Mouse (Mus musculus): ENCODE measurements around the gene T2. TPM values are rescaled to one million over a fixed set of nuclear protein-coding genes. Genes with fewer than 3 reads are reported as not detected.
"Not testable (repeated sequence)": the region's sequence is repeated elsewhere in the genome, so short reads cannot be mapped to it uniquely, and the experiment has no call there.

Gene T2
- total RNA-seq (2021) = not detected in 2 replicates
- long read RNA-seq, experiment 1 = 0 reads
- long read RNA-seq, experiment 2 = 0 reads

DNA sequence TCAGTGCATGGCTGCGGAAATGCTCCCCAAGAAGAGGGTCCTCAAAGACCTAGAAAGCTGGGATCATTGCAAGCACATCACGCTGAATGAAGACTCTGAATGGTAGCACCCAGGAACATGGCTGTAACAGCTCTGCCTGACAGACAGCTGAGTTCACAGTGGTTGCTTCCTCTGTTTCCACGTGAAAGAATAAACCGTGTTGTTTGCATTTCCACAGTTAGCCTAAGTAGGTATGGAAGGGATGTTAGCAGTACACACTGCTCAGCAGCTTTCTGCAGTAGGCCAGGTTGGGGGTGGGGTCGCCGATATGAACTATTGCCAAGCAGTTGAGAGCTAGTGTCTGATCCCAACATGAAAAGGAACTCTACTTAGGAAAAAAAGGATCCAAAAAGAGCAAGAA, at the start of gene T2:
Gene T2 (plus strand): TSS at position 301 of the 400 bp plus-strand sequence.
- DNase-seq = no peak

DNA sequence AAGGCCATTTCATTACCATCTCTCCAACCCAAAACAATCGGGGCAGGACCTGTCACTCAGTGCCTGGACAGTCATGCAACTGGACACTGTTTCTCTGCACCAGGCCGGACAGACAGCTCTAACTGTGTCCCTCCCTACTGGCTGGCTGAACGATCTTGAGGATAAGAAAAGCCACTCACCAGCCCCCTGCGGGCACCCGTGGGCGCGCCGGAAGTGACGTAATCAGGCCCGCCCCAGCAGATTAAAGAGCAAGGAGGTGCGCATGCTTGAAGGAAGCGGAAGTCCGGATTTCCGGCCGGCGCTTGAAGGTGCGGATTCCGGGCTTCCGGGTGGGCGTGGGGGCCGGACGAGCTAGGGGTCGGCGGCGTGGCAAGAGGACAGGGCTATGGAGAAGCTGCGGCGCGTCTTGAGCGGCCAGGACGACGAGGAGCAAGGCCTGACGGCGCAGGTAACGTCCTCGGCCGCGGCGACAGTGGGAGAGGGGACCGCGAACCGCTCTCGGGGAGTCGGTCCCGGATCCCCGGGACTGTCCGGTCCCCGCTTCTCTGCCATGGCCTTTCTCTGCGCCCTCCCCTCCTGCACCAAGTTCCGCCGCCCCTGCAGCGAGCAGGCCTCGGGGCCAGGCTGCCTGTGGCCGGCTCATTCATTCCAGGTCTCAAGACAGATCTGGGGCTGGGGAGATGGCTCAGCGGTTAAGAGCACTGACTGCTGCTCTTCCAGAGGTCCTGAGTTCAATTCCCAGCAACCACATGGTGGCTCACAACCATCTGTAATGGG, 44.8 kb upstream of the T2 start, which contains the start of gene Sft2d1:
Gene Sft2d1 (plus strand): TSS at position 265 of the 777 bp plus-strand sequence.
- peak; percentile 98 for DNase-seq

DNA sequence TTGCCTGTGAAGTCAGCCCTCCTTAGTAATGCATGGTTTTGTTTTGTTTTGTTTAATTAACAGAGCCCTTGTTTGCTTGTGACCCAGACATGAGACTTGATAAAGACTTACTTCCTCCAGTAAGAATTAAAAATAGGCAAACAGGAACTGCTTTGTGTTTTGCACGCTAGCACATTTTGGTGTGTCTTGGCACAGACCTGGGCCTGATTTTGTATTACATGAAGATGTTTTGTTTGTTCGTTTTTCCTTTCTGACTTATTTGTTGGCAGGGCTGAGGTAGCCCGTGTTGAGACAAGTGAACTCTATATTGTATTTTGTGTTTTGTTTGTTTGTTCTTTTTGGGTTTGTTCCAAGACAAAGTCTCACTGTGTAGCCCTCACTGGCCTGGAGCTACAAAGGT, 44.0 kb upstream of the T2 start:
- no peak for DNase-seq

DNA sequence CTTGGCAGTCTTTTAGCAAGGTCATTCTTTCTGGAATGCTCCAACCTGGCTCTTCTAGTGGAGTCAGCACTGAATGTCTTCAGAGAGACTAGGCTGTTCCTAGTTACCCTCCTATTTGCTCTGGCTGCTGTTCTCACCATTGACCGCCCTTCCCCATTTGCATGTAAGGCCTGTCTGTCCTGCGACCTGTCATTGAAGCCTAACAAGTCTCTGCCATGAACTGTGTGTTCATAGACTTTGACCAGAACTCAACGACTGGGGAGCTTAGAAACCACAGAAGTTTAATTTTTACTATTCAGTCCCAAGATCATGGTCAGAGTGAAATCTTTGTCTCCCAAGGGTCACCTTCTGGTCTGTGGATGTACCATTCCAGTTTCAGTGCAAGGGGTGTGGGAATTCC, 41.8 kb upstream of the T2 start:
- no peak for DNase-seq

DNA sequence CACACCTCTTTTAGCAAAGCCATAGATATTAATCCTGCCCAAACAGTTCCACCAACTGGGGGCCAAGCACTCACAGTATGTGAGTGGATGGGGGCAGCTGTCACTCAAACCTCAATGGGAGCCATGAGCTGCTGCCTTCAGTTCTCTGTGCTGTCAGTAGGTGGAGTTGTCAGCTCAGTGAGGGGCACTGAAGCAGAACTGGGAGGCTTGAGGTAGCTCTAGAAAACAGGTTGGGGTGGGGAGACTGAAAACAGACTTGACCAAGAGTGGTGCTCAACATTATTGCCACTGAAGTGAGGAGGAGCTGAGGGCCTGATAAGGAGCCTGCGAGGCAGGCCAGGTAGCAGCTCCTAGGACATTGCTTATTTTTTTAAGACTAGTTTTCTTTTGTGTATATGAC, 39.5 kb upstream of the T2 start:
- DNase-seq = no peak

- DNase-seq = not testable (repeated sequence)
Observed at GRCm38 (mm10) chr17:8326877-8327276, 28.9 kb upstream of the T2 start.

- DNase-seq = no peak
Observed at GRCm38 (mm10) chr17:8328511-8329174, 27.1 kb upstream of the T2 start.

DNA sequence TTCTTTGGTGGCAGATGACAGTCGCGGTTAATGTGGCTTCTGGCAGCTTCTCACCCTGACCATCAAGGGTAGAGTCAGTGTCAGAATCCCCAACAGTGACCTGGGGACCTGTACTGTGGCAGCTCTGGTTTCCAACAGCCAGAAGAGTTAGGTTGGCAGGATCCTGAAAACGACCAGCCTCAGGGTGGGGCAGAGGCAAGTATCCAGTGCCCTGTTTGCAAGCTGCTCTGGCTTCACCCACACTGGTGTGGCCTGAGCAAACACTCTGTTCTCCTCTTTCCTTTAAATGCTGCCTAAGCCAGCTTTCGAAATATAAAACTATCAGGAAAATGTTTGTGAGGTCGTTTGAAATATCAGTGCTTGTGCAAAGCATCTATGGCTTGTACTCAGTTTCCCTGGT, 25.2 kb upstream of the T2 start:
- DNase-seq = no peak

DNA sequence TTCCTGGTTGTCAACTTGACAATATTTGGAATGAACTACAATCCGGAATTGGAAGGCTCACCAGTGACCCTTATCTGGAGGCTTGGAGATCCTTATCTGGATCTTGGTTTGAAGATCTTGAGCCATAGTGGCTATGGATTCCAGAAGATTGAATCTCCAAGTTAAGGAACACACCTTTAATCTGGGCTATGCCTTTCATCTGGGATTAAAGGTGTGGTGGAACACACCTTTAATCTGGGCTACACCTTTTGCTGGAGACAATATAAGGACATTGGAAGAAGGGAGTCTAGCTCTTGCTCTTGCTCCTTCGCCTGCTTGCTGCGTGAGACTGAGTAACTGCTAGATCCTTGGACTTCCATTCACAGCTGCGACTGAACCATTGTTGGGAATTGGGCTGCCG, 18.6 kb upstream of the T2 start, which contains the start of gene Prr18:
Gene Prr18 (plus strand): TSS at position 301 of the 400 bp plus-strand sequence.
- DNase-seq = not testable (repeated sequence)

DNA sequence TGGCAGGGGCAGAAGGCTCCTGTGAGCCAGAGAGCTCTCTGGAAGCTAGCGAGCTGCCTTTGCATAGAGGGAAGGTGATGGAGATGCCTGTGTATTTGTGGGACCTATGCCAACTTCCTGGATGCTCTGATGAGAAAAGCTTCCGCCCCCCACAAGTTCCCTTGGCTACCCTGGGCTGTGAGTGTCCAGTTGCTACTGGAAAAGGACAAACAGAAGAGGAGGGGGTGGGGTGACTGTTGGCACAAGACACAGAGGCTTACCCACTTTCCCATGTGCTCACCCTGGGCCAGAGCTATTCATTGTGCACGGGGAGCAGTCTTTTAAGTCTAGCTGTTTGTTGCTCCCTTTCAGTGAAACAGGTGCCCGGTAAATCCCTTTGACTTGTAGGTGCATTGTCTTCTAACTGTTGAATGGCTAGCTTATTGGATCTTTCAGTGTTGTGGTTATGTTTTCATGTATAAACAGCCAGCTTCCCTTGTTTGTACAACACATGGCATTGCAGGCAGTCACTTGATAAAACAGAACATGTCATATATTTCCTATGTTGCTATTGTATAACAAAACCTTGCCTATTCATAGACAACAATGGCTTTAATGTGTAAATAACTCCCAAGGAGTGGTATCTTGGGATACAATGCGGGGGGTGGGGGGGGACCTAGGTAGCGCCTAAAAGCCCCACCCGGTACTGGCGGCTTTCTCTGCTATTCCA, 16.0 kb upstream of the T2 start:
- no peak for DNase-seq

GRCm38 (mm10) chr17:8340407-8341359, 15.1 kb upstream of the T2 start:
- peak; percentile 40 for DNase-seq

DNA sequence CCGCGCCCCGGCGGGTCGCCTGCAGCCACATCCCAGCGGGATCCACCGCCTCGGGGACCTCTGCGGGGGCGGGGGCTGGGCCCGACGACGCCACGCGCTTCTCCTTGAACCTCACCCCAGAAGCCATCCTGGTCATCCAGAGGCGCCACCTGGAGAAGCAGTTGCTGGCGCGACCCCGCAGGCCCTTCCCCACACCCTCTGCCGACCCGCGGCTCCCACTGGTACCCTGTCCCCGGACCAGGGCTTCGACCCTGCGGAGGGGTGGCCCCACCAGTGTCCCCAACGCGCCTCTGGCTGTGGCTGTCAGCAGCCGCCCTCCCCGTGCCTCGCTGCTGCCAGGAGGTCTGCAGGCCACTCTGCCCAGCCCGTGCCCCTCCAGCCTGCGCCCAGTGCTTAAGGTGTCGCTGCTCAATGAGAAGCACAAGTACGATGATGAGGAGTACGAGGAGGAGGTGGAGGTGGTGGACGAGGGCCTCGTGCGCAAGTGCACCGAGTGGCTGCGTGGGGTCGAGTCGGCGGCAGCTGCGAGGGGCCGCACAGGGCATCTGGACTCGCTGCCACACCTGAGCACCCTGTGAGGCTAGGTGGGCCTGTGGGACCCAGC, 14.3 kb upstream of the T2 start:
- no peak for DNase-seq

DNA sequence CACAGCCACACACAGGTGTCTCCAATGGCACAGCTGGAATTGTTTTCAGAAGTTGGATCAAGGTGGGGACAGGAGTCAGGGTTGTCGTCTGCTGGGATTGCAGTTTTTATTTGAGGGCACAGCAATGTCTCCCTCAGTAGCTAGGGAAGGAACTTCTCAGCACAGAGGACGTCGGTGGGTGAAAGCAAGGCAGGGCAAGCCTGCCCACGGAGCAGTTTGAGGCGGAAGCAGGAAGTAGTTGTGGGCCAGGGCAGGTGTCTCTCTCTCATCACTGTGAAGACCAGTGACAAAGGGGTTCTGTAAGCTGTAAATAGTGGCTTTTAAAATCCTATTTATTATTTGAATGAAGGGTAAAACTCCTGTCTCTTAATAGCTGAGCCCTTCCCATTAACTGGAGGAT, 13.1 kb upstream of the T2 start:
- no peak for DNase-seq

GRCm38 (mm10) chr17:8343416-8343815, 12.4 kb upstream of the T2 start:
- DNase-seq = no peak

GRCm38 (mm10) chr17:8347765-8348285, 8.0 kb upstream of the T2 start:
- DNase-seq = no peak

DNA sequence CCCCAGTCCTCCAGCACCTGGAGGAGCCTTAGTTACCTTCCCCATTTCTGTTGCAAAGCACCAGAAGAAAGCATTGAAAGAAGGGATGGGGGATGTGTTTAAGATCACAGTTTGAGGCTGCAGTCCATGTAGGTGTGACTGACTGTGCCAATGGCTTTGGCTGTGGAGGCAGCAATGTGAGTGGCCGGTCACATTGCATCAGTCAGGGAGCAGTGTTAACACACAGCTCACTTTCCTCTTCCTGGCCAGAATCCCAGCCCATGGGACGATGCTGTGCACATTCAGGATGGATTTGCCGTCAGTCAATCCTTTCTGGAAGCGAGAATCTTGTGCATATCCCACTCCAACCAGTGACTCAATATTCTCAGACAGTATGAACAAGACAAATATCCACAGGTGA, 6.9 kb upstream of the T2 start:
- DNase-seq = no peak

GRCm38 (mm10) chr17:8351088-8351487, 4.7 kb upstream of the T2 start:
- no peak for DNase-seq

DNA sequence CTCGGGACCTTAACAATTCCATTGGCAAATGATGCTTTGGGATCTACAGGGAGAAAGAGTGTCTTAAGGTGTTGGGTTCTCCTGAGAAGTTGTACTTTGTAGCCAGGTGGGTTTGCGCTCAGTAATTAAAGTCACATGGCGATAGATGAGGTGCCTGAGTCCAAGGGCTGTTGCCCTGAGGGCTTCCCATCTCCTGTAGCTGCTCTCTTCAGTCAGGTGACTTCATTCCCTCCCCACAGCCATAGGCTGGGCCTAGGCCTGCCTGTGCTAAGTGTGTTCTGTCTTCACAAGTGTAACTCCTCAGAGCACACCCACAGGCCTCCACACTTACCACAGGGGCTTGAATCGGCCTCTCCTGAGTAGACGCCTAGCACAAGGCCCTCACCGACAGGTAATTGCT, 1.7 kb downstream of the T2 start:
- DNase-seq = no peak

- no peak for DNase-seq
Observed at GRCm38 (mm10) chr17:8360876-8361275, 5.1 kb downstream of the T2 start.

DNA sequence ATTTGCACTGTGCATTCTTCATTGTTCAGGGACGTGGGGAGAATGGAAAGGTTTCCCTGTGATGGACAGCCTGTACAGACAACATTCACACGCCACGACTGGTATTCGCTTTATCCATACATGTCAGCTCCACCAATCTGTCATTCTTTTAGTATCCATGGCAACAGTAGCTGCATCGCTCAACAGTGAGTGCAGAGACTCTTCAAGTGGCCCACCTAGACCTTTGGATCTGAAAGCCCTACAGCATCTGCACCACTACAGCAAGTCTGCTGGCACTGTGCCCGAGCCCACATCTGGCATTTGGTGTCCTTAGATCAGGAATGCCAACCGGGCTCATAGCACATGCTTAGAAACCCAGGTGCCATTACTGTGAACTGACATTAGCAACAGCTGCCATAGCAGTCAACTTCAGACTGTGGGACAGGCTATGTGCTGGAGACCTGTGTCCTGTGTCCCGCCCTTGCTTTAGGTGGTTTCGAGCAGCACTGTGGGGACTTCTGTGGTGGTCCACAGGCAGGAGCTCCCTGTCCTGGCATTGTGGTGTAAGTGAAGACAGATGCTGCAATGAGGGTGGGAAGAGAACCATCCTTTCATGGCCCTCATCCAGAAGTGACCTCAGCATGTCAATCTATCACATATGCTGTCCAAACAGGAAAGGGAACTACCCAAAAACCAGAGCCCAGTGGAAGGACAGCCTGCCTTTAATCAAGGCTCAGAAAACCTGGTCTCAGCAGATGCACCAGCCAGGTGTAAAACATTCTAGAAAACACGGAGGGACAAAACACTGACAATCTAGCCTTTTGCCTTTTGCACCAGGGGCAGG, 5.7 kb downstream of the T2 start:
- DNase-seq = no peak

Data from adrenal gland, postnatal 14 days (tissue).